Mouse (Mus musculus) kidney, adult 9 months (tissue): ENCODE results near the gene Ms4a3.

Experiments
- DNase-seq: peaks from one replicate; pipeline ENCODE4 v3.0.0; 2022

Ms4a3 gene

DNA sequence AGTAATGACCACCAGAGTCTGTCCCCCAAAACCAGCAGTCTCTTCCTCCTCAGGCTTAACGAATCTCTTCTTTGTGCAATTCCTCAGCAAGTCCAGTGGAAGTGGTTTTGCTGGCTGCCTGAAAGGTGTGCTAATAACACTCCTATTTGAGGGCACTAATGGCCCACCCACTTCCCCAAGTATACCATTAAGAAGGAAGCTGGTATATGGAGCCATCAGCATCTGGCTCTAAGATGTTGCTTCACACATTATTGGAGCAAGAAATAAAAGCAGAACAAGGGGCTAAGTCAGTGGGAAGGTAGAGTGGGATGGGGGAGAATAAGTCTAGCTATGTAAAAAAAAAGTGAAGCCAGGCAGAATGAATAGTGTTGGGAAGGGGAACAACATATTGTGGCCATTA lies at the start of gene Ms4a3:
Ms4a3 (minus strand) TSS at position 120 of the 400 bp plus-strand sequence.
- DNase-seq = no peak

GRCm38 (mm10) chr19:11661562-11661961 lies 20.9 kb upstream of the Ms4a3 start:
- DNase-seq = no peak

- DNase-seq = no peak
Measured at GRCm38 (mm10) chr19:11660459-11660858, 19.8 kb upstream of the Ms4a3 start, which contains the start of gene Oosp2. Oosp2 (minus strand) TSS chr19:11660559.

- no peak for DNase-seq
Measured at GRCm38 (mm10) chr19:11659142-11659541, 18.5 kb upstream of the Ms4a3 start.

GRCm38 (mm10) chr19:11649564-11649963 lies 8.9 kb upstream of the Ms4a3 start:
- no peak for DNase-seq

- DNase-seq = no peak
Measured at GRCm38 (mm10) chr19:11646166-11646565, 5.5 kb upstream of the Ms4a3 start.

- no peak for DNase-seq
Measured at GRCm38 (mm10) chr19:11639038-11639437, 1.6 kb downstream of the Ms4a3 start.

DNA sequence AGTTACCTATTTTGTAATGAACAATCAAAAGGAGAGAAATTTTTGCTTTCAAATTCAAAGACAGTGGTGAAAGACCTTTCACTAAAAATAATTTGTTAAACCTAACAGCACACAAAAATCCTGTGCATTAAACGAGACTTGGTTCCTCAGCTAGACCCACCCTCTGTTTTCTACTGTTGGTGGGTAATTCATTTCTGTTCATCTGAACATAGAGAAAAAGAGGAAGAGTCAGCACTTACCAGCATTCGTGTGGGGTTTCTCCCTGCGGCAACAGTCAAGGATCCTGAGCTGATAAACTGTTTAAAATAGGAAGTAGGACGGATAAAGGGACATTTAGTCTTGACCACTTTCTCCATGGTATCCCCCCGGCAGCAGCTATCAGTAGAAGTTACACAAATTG lies 5.1 kb downstream of the Ms4a3 start:
- DNase-seq = no peak

DNA sequence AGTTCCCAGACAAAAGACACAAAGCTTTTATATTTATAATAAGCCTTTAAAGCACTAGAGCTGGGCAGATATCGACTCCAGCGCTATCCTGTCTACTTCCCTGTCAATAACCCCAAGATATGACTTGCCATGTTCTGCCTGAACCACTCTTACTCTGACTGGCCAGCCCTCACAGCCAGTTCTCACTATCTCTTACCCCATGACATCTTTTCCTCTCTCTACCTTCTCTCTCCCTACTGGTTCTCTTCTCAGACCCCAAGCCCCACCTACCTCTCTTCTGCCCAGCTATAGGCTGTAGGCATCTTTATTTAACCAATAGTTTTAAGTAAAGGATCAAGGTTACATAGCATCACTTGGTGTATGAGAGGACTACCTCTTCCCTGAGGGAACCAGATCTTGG lies 6.3 kb downstream of the Ms4a3 start:
- no peak for DNase-seq

DNA sequence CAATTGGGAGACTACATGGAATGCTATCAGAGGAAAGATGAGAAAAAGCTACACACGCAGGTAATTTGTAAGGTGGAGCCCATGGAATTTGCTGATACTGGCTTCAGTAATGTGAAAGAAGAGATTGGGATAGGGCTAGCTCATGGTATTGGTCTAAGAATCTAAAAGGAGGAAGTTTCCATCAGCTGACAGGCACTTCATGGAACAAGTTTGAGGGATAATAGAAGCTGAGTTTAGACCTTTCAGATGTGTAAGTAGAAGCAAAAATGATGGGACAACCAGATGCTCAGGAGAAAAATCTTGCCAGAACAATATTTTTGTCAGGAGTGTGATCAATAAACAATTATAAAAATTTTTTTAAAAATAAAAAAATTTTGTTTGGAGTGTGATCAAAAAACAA lies 6.9 kb downstream of the Ms4a3 start:
- no peak for DNase-seq

GRCm38 (mm10) chr19:11625231-11625630 lies 15.4 kb downstream of the Ms4a3 start:
- DNase-seq = no peak

- DNase-seq = no peak
Measured at GRCm38 (mm10) chr19:11624800-11625199, 15.9 kb downstream of the Ms4a3 start.

DNA sequence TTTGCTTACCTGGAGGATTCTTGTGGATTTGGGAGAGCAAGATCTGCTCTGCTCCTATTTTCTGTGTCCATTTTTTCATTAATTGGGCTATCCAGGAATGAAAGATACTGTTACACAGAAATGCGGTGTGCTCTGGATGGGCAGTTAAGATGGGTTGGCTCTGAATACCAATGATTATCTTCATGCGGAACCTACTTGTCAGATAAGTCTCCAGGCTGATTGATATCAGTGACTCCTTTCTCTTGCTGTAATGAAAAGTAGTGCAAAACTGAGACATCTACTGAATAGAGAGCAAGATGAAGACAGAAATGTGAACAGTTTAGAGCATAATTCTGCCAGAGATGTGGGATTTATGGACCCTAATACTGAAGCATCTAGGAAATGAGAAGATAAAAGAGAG lies 17.1 kb downstream of the Ms4a3 start, which contains the start of gene Ms4a2:
Ms4a2 (minus strand) TSS at position 169 of the 400 bp plus-strand sequence.
- no peak for DNase-seq

DNA sequence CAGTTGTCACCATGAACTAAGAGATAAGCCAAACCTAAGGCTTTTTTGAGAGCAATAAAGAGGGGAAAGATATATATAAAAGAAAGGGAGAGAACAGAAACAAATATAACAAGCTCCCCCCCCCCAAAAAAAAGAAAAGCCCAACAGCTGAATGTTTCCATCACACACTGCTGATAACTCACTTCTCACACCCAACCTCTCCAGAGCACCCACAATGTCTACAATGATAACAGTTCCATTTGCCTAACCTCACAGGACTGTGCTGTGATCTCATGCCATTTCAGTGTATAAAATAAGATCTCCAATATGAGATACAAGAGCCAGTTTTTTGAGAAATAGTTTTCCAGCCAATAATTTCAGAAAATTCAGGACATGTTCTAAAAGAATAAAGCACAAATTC lies 22.7 kb downstream of the Ms4a3 start:
- DNase-seq = no peak

DNA sequence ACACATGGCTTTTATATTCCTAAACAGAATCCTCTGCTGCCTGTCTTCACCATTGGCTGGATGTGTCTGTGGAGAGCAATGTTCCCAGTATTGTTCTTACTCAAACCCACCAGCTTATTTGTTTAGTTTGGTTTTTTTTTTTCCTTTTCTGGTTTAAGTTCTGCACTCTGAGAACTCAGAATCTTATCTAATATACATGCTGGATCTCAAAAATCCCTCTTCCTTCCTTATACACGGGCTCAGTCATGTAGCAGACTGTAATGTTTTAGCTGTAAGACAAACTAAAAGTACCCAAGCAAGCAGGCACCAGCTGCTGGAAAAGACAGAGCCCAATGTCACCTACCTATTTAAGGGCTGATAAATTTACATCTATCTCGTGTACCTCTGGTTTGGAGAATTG lies 25.8 kb downstream of the Ms4a3 start:
- no peak for DNase-seq

DNA sequence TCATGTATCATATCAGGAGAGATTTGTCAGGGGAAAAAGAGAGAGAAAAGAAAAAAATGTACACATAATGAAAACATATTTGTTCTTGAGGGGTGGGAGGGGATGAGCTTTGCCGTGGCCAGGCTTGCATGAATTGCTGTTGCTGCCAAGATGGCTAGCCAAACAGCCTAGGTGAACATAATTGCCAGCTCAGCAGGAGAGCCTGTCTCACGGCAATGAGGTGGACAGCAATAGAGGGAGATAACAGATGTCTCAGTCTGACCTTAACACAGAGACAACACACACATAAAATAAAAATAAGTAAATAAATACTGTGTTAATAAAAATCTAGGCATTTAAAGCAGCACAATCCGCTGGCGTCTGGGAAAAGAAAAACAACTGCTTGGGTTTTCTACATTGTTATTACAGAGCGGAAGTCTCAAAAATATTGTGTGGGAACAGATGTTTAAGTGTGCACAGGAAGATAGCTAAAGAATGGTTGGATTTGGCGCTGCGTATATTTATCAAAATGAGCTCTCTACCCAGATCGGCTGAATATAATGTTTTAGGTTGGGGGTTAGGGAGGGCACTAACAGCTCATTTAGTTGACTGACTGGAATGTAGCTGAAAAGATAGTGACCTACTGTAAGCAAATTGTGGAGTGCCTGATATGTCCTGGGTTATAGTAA lies 26.7 kb downstream of the Ms4a3 start:
- DNase-seq = no peak

- no peak for DNase-seq
Measured at GRCm38 (mm10) chr19:11613084-11613483, 27.6 kb downstream of the Ms4a3 start.

GRCm38 (mm10) chr19:11612293-11612692 lies 28.4 kb downstream of the Ms4a3 start:
- DNase-seq = no peak

DNA sequence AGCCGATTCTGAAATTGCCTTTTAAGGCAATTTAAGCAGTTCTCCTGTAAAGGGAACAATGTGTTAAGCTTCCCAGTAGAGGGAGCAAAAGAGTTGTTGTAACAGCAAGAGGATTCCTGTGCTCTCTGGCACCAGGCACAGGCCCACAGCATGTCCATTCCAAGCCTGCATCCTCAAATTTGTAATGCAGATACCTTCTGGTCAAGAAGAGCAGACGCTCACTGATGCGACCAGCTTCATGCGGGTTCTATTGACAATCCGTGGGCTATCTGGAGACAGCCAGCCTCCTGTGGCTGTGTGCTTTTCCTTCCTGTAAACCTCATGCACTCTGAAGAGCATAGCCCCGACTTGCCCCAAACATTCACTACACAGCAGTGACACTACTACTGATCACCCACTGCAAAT lies 29.1 kb downstream of the Ms4a3 start:
- peak; percentile 36 for DNase-seq

DNA sequence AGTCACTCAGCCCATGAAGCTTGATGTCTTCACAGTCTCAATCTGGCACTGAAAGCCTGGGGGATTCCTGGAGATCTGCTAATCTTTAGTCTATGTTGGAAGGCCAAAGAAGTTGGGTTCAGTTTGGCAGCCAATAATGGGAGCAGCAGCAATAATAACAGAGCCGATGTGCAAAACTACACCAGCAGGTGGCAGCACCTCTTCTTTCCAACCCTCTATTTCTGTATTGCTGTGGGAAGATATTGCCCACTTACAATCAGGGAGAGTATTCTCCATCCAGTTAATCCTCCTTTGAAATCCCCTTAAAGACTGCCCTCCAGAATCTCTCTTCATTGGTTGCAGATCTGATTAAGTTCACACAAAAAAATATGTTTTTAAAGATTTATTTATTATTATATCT lies 32.5 kb downstream of the Ms4a3 start:
- peak; percentile 13 for DNase-seq

DNA sequence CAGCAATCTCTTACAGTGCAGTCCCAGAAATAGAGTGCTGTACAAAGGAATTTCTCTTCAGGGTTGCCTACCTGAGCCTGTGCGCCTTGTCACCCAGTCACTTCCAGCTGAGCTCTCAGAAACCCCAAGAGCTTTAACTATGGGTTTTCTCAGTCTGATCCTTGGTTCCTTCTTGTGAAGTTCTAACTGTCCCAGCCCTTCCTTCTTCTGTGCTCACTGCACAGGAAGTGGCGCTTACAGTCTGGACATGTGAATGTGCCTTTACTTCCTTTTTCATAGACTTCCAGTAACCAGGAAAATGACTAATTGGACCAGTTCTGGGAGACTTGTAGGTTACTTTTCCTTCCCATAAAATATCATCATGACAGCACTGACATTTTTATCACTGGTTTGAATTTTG lies 36.0 kb downstream of the Ms4a3 start, which contains the start of gene Ms4a6d:
Ms4a6d (minus strand) TSS at position 247 of the 400 bp plus-strand sequence.
- DNase-seq = no peak

DNA sequence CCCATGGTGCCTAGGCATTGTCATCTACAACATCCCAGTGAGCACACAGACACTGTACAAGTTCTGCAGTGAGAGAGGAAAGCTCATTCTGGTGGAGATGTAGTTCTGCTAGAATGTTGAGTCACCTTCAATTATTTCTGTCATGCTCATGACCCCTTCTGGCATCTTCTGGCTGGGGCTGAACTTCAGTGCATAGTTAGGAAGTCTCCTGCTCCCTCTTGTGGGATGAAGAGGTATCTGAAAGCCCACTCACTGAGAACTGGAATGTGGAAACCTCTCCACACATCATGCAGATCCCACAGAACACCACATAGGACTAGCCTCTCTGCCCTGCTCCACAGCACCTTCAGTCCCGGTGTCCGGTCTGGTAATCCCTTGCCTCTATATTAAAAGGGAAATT lies 38.6 kb downstream of the Ms4a3 start:
- DNase-seq = peak; percentile 14

DNA sequence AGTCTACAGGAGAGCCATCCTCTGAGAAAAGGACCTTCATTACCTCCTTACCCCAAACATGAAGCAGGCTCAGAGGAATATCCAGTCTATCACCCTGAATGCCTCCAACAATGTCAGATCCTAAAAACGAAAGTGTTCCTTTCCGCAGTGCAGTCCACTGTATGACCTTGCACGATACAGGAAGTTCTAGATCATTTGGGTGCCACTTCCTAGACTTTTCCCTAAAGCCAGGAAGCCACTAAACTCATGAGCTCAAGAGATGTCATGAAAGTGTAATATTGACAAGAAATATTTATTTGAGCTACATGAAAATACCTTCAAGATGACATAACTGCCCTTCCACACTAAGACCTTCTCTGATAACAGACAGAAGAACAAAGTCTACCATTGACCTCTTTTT lies 39.3 kb downstream of the Ms4a3 start:
- DNase-seq = no peak

DNA sequence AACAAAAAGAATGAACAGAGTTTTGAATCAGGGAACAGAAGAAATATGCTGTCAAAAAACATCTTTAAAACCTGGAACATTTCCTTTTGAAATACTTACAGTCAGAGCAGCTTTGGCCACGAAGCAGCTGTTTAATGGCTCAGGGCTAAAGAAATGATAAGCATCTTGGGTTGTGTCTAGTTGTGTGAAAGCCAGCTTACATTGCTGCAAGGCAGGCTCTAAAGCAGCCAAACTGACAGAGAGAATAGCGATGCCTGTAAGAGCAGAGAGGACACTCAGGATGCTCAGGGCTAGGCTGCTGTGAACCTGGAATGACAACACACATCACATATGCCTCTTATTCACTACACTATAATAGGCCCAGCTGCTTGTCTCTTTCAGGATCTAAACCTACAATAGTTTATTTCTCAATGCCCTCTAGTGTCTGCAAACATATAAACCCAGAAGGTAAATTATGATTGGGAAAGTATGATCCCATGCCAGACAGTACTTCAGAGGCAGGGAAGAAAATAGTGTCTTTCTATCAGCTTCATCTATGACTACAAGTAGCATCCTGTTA lies 50.7 kb downstream of the Ms4a3 start:
- no peak for DNase-seq

- DNase-seq = no peak
Measured at GRCm38 (mm10) chr19:11589205-11589604, 51.4 kb downstream of the Ms4a3 start.
